ENCODE assay signal across 8 mouse cellular contexts in genomic region chr13:42052696-42053541, GRCm38 (mm10). TPM values are rescaled to one million over a fixed set of nuclear protein-coding genes. Genes with fewer than 3 reads are reported as not detected.
DNase-seq lines count a peak whose midpoint lies in the region; ATAC-seq and TF ChIP-seq lines count a peak whose summit lies in the region.

No protein-coding gene starts in this region.

- H3K36me3 ChIP-seq in hindbrain, embryonic 12.5 days = peaks cover 13% of the 10 kb centered on the region

- H3K4me1 ChIP-seq in hindbrain, embryonic 12.5 days = peaks cover 9% of the 10 kb centered on the region

- CTCF ChIA-PET in Patski (lab: Charles Lee) = interaction anchor here (0.6 to 1.1 kb wide), 3 partner anchors 11 to 343 kb away, joined by 3 to 4 read pairs (median 4); no protein-coding TSS in a partner anchor

- H3K9me3 ChIP-seq in hindbrain, embryonic 12.5 days (replicated peaks) = no peaks in the 10 kb centered on the region

- peak overlapping the region; percentile 92 for H3K4me3 ChIP-seq in hindbrain, embryonic 12.5 days

- peak; percentile 62 for ATAC-seq in Patski
- peak; percentile 72 for ATAC-seq in hindbrain, embryonic 12.5 days (ENCODE audit: low FRiP score)

- DNase-seq in Patski (ENCODE audit: low read depth, low spot score) = peak; percentile 64
- DNase-seq in cerebellum, adult 8-10 months = peak; percentile 56
- peak; percentile 52 to 74 for DNase-seq in frontal cortex, adult 2 months (ENCODE audit: extremely low spot score in 1 of 2, low spot score in 1 of 2)
- peak; percentile 46 to 49 for DNase-seq in layer of hippocampus, postnatal 36 days
- DNase-seq in lung, postnatal 14 days = peak; percentile 67
- peak; percentile 63 for DNase-seq in ovary, postnatal 36 days (ENCODE audit: low spot score)
- DNase-seq in thymus, postnatal 10 days (ENCODE audit: low spot score in 2 of 2) = peak; percentile 57 to 66

- H3K27me3 ChIP-seq in Patski = no peaks in the 10 kb centered on the region
- 0 out of 2 replicates have a peak, but pooled peaks cover 2% of the 10 kb centered on the region for H3K27me3 ChIP-seq in hindbrain, embryonic 12.5 days

- H3K4me2 ChIP-seq in hindbrain, embryonic 12.5 days (replicated peaks) = peak overlapping the region; percentile 83

- WGBS in hindbrain, embryonic 12.5 days = under 1% methylated on average over 33 of the region's 41 CpGs

- in situ Hi-C loops in Patski (cut with MboI; ENCODE audit: low pct_unique_long_range_greater_than_20kb) = loop anchor here (10.0 kb wide), 2 partner anchors 192 to 532 kb away; no protein-coding TSS in a partner anchor

- peak overlapping the region; percentile 92 for H3K9ac ChIP-seq in hindbrain, embryonic 12.5 days

- H3K27ac ChIP-seq in hindbrain, embryonic 12.5 days = peak overlapping the region; percentile 99

- no peak for TF ChIP-seq CTCF in Patski (IDR thresholded peaks at IDR 0.05)

- POLR2A ChIA-PET in Patski (lab: Charles Lee) = interaction anchor here (0.5 to 1.2 kb wide), 4 partner anchors 36 to 251 kb away, joined by 3 to 5 read pairs (median 4); no protein-coding TSS in a partner anchor

RNA-seq across cellular contexts. Expression of gene Hivep1, which starts 1.1 kb away (rescaled TPM):
- 36.5 TPM for polyA plus RNA-seq in Patski (2021)
- 27.7 and 28.2 TPM in 2 replicates for polyA plus RNA-seq in frontal cortex, adult 2 months (2012; rRNA removed)
- polyA plus RNA-seq in hindbrain, embryonic 12.5 days (2016; fragmentation: Nextera tagmentation; extraction: Ambion mirVana) = 19.0 TPM in 2 replicates
- 10 to 100 TPM; 24.2 TPM for total RNA-seq in layer of hippocampus, postnatal 36 days (2021)

Comparison
In these comparisons a context has a peak if more than half of its experiments do, and no peak if none do; other contexts are left out.
1. Peak in every context shown above with its lines: DNase-seq, ATAC-seq, H3K4me3 ChIP-seq and H3K27ac ChIP-seq.